Mouse (Mus musculus): Measurements from ENCODE around the gene Peak1. TPM values are rescaled to one million over a fixed set of nuclear protein-coding genes. Genes with fewer than 3 reads are reported as not detected.
"Not testable (repeated sequence)": the region's sequence is repeated elsewhere in the genome, so short reads cannot be mapped to it uniquely, and the experiment has no call there.

Gene Peak1
- polyA plus RNA-seq, 1 experiment from 2014 or later, result 10.7 TPM

DNA sequence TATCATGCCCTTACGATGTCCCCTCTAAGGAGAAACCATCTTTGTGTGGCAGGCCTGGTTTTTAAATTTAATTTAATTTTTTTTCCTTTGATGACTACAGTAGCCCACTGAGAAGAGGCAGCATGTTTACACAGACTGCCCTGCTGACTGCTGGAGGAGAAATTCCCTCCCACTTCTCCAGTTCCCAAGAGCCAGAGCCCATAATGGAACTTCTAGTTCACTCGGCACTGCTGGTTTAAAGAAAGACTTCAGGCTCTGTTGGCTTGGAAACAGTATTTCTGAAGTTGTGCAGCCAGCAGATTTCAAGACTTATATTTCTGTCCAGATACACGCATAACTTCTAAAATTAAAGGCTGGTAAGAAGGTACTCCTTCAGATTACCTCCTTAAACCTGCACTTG, 175.2 kb downstream of the Peak1 start:
- H3K4me2 ChIP-seq, result no peak overlapping the region
- H3K9ac ChIP-seq, result no peak overlapping the region
- no peak overlapping the region for H3K4me3 ChIP-seq
- H3K27me3 ChIP-seq (replicated peaks), result no peaks in the 10 kb centered on the region
- 60% methylated on average over 3 of the region's 3 CpGs for WGBS
- H3K4me1 ChIP-seq, result peaks cover 53% of the 10 kb centered on the region
- no peaks in the 10 kb centered on the region for H3K9me3 ChIP-seq
- H3K27ac ChIP-seq (replicated peaks), result peak overlapping the region; percentile 36
- H3K36me3 ChIP-seq, result peaks cover 21% of the 10 kb centered on the region
- no peak for ATAC-seq (ENCODE audit: extremely low read depth, insufficient number of reproducible peaks, low FRiP score, low TSS enrichment)

DNA sequence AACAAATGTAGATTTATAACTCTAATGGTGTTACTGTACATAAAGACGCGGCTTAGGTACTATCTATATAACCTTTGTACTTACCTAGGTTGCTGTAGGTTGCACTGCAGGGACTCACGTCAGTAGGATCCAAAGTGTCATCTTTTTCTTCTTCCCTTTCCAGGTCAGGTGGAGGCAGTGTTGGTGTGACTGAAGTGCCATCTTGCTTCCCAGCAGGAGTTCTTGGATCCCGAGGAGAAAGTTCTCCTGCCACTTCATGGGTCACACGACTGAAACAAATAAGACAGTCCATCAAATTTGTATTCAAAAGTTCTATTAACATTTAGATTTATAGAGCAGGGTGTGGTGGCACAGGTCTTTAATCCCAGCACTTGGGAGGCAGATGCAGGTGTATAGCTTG, 176.8 kb downstream of the Peak1 start:
- H3K4me3 ChIP-seq, result no peak overlapping the region
- ATAC-seq (ENCODE audit: extremely low read depth, insufficient number of reproducible peaks, low FRiP score, low TSS enrichment), result no peak
- no peak overlapping the region for H3K9ac ChIP-seq
- peaks cover 21% of the 10 kb centered on the region for H3K36me3 ChIP-seq
- 90% methylated on average over 5 of the region's 5 CpGs for WGBS
- no peaks in the 10 kb centered on the region for H3K27me3 ChIP-seq (replicated peaks)
- peaks cover 67% of the 10 kb centered on the region for H3K4me1 ChIP-seq
- H3K9me3 ChIP-seq, result no peaks in the 10 kb centered on the region
- H3K4me2 ChIP-seq, result no peak overlapping the region
- no peak overlapping the region for H3K27ac ChIP-seq (replicated peaks)

DNA sequence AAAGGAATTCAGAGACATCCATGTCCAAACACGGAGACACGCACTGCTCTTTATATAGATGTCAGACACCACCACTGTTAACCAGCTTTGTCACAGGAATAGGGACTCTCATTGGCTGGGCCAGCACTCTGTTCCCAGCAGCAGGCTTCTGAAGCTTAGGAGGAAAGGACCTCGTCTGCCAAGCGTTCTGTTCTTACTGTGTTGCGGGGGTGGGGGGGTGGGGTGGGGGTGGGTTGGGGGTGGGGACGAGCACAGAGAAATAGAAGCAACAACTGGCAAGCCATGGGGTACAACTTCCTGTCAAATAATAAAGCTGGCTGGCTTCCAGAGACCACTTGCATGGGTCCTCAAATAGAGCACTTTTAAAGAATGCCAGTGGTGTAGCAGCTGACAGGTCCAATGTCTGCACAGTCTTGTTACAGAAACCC, 182.0 kb downstream of the Peak1 start:
- Histone ChIP-seq H3K27ac (replicated peaks) (peak overlapping the region; percentile 93), H3K4me2 (peak overlapping the region; percentile 31), H3K9me3 (no peaks in the 10 kb centered on the region), H3K4me1 (peaks cover 85% of the 10 kb centered on the region), H3K36me3 (peaks cover 9% of the 10 kb centered on the region), H3K4me3 (no peak overlapping the region), H3K27me3 (replicated peaks) (no peaks in the 10 kb centered on the region), H3K9ac (no peak overlapping the region)
- ATAC-seq (ENCODE audit: extremely low read depth, insufficient number of reproducible peaks, low FRiP score, low TSS enrichment), result peak; percentile 65
- 15% methylated on average over 6 of the region's 6 CpGs for WGBS

DNA sequence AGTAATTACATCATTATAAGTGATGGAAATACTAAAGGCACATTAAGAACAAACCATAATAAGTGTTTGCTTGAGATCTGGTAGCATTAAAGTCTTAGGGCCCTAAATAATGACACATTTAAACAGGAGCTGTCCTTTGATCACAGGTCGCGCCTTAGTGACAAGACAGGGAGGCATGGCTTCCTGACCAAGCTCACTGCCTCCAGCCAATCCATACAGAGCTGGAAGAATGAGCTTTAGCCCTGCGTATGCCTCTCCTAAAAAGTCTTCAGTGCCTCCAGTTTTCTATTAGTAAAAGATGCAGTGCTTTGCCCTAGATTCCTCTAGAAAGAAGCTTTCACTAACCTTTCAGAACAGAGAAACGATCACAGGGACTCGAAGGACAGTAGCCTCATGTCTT, 182.6 kb downstream of the Peak1 start:
- ATAC-seq (ENCODE audit: extremely low read depth, insufficient number of reproducible peaks, low FRiP score, low TSS enrichment), result no peak
- peak overlapping the region; percentile 31 for H3K4me2 ChIP-seq
- WGBS, result 49% methylated on average over 5 of the region's 5 CpGs
- H3K27me3 ChIP-seq (replicated peaks), result no peaks in the 10 kb centered on the region
- peaks cover 2% of the 10 kb centered on the region for H3K36me3 ChIP-seq
- no peaks in the 10 kb centered on the region for H3K9me3 ChIP-seq
- peak overlapping the region; percentile 42 for H3K9ac ChIP-seq
- no peak overlapping the region for H3K4me3 ChIP-seq
- H3K27ac ChIP-seq (replicated peaks), result peak overlapping the region; percentile 93
- H3K4me1 ChIP-seq, result peaks cover 87% of the 10 kb centered on the region

DNA sequence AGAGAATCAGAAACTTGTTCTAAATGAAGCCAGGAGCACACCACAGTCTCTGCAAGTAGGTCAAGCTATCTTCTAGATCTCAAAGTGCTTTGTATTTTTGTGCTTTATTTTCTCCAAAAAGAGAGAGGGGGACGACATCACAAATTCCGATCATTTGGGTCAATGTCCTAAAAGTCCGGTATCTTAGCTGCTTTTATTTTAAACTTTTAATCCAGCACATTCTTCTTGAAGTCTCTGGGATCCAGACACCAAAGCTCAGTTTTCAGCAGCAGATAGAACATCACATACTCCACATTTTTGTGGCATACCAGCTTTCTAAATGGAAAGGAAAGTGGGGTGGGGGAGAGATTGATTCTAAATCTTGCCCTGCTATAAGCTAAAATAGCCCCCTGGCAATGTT, 183.3 kb downstream of the Peak1 start:
- WGBS, result 47% methylated on average over 3 of the region's 3 CpGs

DNA sequence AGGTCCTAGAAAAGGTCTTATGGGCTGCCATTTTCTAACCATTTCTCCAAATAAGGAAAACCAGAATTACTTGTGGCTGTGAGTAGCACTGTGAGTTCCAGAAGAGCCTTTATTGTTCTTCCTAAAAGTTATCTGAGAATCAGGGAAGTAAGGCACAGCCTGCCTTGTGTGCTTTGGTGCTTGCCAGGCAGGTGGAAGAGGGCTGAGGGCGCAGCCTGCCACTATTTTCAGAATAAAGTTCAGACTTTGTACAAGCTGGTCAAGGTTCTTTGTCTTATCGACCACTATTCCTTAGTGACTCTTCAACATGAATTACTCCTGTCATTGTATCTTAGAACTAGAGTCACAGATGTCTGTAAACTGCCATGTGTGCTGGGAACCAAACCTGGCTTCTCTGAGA, 184.6 kb downstream of the Peak1 start:
- 75% methylated on average over 2 of the region's 2 CpGs for WGBS

More for the DNA sequence above, 183.3 kb downstream of the Peak1 start:
- Histone ChIP-seq H3K4me3 (no peak overlapping the region), H3K4me2 (peak overlapping the region; percentile 33), H3K27ac (replicated peaks) (peak overlapping the region; percentile 86), H3K4me1 (peaks cover 80% of the 10 kb centered on the region), H3K36me3 (no peaks in the 10 kb centered on the region; the same call in 1 of the 2 replicates), H3K9me3 (no peaks in the 10 kb centered on the region), H3K9ac (no peak overlapping the region), H3K27me3 (replicated peaks) (no peaks in the 10 kb centered on the region)
- no peak for ATAC-seq (ENCODE audit: extremely low read depth, insufficient number of reproducible peaks, low FRiP score, low TSS enrichment)

DNA sequence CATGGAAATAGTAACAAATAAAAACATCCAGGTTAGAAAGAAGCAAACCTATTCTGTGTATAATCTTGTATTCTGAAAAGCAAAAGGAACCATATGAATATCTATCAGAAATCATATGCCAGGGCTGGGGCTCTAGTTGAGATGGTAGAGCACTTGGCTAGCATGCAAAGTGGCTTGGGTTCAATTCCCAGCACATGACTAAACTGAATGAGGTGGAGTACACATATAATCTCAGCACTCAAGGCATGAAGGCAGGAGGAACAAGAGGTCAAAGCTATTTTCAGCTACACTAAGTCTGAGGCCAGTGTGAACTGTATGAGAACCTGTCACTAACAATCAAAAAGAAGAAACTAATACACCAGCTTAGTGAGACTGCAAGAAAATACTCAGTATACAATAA, 187.0 kb downstream of the Peak1 start:
- Histone ChIP-seq H3K27me3 (replicated peaks) (no peaks in the 10 kb centered on the region), H3K4me2 (no peak overlapping the region), H3K9ac (no peak overlapping the region), H3K4me3 (no peak overlapping the region), H3K27ac (replicated peaks) (peak overlapping the region; percentile 58), H3K36me3 (peaks cover 18% of the 10 kb centered on the region), H3K4me1 (peaks cover 48% of the 10 kb centered on the region), H3K9me3 (no peaks in the 10 kb centered on the region)
- no peak for ATAC-seq (ENCODE audit: extremely low read depth, insufficient number of reproducible peaks, low FRiP score, low TSS enrichment)

More for the DNA sequence above, 184.6 kb downstream of the Peak1 start:
- Histone ChIP-seq H3K27me3 (replicated peaks) (no peaks in the 10 kb centered on the region), H3K4me2 (peak overlapping the region; percentile 27; the same call in 1 of the 2 replicates), H3K4me3 (no peak overlapping the region), H3K9ac (peak overlapping the region; percentile 24; the same call in 1 of the 2 replicates), H3K4me1 (peaks cover 70% of the 10 kb centered on the region), H3K27ac (replicated peaks) (peak overlapping the region; percentile 91), H3K9me3 (no peaks in the 10 kb centered on the region), H3K36me3 (no peaks in the 10 kb centered on the region; the same call in 1 of the 2 replicates)
- ATAC-seq (ENCODE audit: extremely low read depth, insufficient number of reproducible peaks, low FRiP score, low TSS enrichment), result no peak

DNA sequence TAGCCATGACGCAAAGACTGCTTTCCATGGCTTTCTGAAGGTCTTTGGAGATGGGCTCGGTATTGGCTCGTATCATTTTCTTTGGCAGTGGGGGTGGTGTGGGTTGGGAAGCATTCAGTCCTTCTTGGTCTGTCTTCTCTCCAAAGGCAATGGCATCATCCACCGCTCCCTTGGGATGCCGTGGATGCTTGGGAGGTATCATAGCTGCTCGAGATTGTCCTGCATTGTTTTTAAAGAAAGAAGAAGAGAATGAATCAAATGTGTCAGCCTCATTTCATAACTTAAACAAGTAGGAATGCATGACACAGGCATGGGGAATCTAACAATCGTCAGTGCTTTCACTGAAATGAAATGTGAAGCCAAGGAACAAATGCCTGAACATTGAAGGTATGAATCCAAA, 190.2 kb downstream of the Peak1 start:
- peaks cover 18% of the 10 kb centered on the region for H3K4me1 ChIP-seq
- WGBS, result 84% methylated on average over 7 of the region's 7 CpGs
- ATAC-seq (ENCODE audit: extremely low read depth, insufficient number of reproducible peaks, low FRiP score, low TSS enrichment), result no peak
- no peaks in the 10 kb centered on the region for H3K9me3 ChIP-seq
- no peak overlapping the region for H3K4me2 ChIP-seq
- H3K27ac ChIP-seq (replicated peaks), result no peak overlapping the region
- H3K4me3 ChIP-seq, result no peak overlapping the region
- H3K36me3 ChIP-seq, result peaks cover 25% of the 10 kb centered on the region
- H3K27me3 ChIP-seq (replicated peaks), result no peaks in the 10 kb centered on the region
- H3K9ac ChIP-seq, result no peak overlapping the region

DNA sequence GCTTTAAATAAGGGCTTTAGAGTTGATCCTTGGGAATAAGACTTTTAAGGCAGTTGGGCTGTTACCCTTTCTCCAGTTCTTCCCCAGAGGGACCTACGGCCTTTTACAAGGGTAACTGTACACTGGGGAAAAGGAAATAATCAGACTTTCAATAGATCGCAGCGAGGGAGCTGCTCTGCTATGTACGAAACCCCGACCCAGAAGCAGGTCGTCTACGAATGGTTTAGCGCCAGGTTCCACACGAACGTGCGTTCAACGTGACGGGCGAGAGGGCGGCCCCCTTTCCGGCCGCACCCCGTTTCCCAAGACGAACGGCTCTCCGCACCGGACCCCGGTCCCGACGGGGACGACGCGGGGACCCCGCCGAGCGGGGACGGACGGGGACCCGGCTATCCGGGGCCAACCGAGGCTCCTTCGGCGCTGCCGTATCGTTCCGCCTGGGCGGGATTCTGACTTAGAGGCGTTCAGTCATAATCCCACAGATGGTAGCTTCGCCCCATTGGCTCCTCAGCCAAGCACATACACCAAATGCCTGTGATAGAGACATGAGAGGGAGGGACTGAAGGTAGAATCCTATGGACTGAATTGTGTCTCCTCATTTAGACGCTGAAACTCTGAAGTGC, 194.3 kb downstream of the Peak1 start:
- WGBS, result 30% methylated on average over 45 of the region's 45 CpGs
- peak overlapping the region; percentile 55 for H3K4me2 ChIP-seq

DNA sequence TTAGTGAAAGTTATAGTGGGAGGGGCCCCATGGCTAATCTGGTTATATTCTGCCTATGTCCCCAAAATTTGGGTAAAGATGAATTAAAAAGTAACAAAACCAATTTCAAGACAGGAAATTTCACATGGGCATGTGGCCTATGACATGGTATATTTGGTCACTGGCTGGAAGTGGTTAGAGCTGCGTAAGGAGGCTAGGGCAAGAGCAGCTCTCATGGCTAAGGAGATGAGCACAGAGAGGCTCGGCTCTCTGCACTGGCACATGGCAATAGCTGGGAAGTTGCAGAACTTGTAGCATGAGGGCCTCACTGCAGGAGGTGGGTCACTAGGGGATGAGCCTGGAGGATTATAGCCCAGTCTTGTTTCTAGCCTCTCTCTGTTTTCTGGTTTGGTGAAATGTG, 199.0 kb downstream of the Peak1 start:
- Histone ChIP-seq H3K9ac (no peak overlapping the region), H3K4me3 (no peak overlapping the region), H3K36me3 (no peaks in the 10 kb centered on the region), H3K4me1 (peaks cover 23% of the 10 kb centered on the region), H3K4me2 (no peak overlapping the region), H3K27ac (replicated peaks) (no peak overlapping the region), H3K9me3 (no peaks in the 10 kb centered on the region), H3K27me3 (replicated peaks) (no peaks in the 10 kb centered on the region)
- 88% methylated on average over 2 of the region's 2 CpGs for WGBS
- no peak for ATAC-seq (ENCODE audit: extremely low read depth, insufficient number of reproducible peaks, low FRiP score, low TSS enrichment)

More for the DNA sequence above, 194.3 kb downstream of the Peak1 start:
- peak overlapping the region; percentile 37 for H3K4me3 ChIP-seq
- H3K36me3 ChIP-seq, result peaks cover 25% of the 10 kb centered on the region
- ATAC-seq (ENCODE audit: extremely low read depth, insufficient number of reproducible peaks, low FRiP score, low TSS enrichment), result peak; percentile 100
- H3K9ac ChIP-seq, result 0 out of 2 replicates have a peak overlapping the region, but pooled peaks have one; percentile 14
- not testable (repeated sequence) for H3K27ac ChIP-seq (replicated peaks); H3K9me3 ChIP-seq; H3K4me1 ChIP-seq; H3K27me3 ChIP-seq (replicated peaks)

DNA sequence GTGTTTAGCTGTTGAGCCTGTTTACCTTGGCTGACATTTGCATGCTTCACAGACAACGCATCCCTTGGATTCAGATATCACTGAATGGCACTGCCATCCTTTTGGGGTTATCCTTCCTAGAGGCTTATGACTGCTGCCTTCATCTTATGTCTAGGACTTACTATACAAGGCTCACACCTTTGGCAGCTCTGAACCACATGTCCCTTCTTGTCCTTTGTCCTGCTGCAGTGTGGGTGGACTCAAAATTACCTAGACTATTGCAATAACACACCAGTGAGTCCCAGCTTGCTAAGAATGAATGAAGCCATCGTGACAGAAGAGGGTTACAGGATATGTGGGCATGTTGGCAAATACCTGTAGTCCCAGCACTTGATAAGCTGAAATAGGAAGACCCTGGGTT, 199.8 kb downstream of the Peak1 start:
- Histone ChIP-seq H3K27ac (replicated peaks) (no peak overlapping the region), H3K4me2 (no peak overlapping the region), H3K36me3 (no peaks in the 10 kb centered on the region), H3K4me1 (peaks cover 28% of the 10 kb centered on the region), H3K4me3 (no peak overlapping the region), H3K9ac (no peak overlapping the region), H3K9me3 (no peaks in the 10 kb centered on the region), H3K27me3 (replicated peaks) (no peaks in the 10 kb centered on the region)
- 82% methylated on average over 2 of the region's 2 CpGs for WGBS
- no peak for ATAC-seq (ENCODE audit: extremely low read depth, insufficient number of reproducible peaks, low FRiP score, low TSS enrichment)

DNA sequence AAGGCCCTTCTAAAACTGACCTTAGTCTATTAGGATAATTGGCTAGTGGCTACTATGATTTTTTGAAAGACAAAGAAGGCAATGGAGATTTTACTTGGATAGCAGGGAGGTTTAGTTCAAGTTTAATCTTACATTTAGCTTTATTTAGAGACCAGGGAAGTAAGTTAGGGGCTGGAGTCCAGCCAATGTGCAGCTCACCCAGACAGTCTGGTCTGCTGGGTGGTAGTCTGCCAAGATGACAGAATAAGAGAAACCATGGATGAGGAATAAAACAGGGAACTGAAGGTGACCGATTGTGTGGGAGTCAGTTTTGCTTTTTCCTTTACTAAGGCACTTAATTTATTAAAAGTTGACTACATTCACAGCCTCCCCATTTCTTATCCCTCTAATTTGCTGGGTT, 200.5 kb downstream of the Peak1 start:
- no peaks in the 10 kb centered on the region for H3K9me3 ChIP-seq
- no peak overlapping the region for H3K9ac ChIP-seq
- no peak overlapping the region for H3K4me3 ChIP-seq
- H3K27me3 ChIP-seq (replicated peaks), result no peaks in the 10 kb centered on the region
- ATAC-seq (ENCODE audit: extremely low read depth, insufficient number of reproducible peaks, low FRiP score, low TSS enrichment), result no peak
- H3K27ac ChIP-seq (replicated peaks), result 0 out of 2 replicates have a peak overlapping the region, but pooled peaks have one; percentile 34
- 70% methylated on average over 1 of the region's 1 CpGs for WGBS
- no peaks in the 10 kb centered on the region for H3K36me3 ChIP-seq
- peaks cover 28% of the 10 kb centered on the region for H3K4me1 ChIP-seq
- no peak overlapping the region for H3K4me2 ChIP-seq

Data from heart, embryonic 13.5 days (tissue).